Mouse (Mus musculus) effector memory CD4-positive, alpha-beta T cell, adult 5 months (primary cell): Measurements from ENCODE around the gene Inpp5f. TPM values are rescaled to one million over a fixed set of nuclear protein-coding genes. Genes with fewer than 3 reads are reported as not detected.

ENCODE experiments used
- polyA plus RNA-seq: library from polyadenylated mRNA; unstranded; fragments of 100-300 nt; shearing (Covaris generic); gene quantifications from one replicate; pipeline ENCODE4 v1.2.1, GENCODE M21; 2017

Inpp5f gene
- 19.4 TPM for polyA plus RNA-seq

DNA sequence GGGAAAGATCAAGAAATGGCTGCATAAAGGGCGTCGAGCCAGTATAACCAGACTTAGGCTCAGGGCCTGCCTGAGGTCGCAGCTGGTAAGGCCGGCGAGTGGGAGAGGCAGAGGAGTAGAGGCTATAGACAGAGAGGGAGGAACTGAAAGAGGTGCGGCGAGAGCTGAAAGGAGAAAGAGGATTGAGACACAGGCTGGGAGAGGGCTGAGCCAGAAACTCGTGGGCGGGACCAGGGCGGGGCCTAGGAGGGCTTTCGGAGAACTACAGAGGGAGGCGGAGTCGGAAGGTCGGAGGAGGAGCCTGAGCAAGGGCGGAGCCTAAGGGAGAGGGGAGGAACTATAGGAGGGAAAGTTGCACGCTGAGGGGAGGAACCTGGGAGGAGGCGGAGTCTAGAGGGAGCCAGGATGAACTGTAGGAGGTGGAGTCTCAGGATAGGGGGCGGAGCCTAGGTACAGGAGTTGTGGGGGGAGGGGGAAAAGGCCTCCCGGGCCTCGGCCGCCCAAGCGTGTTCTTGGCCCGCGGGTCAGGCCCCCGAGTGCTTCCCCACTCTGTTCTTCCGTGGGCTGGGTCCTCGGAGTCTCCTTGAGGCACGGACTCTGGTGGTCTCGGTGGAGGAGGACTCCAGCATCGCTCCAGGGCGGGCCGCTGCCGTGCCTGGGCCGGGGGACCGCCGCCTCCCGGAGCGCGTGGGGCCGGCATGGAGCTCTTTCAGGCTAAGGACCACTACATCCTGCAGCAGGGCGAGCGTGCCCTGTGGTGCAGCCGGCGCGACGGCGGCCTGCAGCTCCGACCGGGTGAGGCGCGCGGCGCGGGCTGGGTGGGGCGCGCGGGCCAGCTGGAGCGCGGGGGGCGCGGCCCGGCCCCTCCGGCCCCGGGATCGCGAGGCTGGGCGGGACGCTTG is at the start of gene Inpp5f:
Gene Inpp5f (plus strand): TSS at position 432 of the 902 bp plus-strand sequence.

GRCm38 (mm10) chr7:128740334-128740733 is 129.2 kb downstream of the Inpp5f start, which contains the start of gene Mcmbp:
Gene Mcmbp (minus strand): TSS chr7:128740495.

GRCm38 (mm10) chr7:128744684-128745485 is 133.8 kb downstream of the Inpp5f start, which contains the start of gene Sec23ip:
Gene Sec23ip (plus strand): TSS chr7:128744943.

Other genes starting within 250 kb of the Inpp5f start
- gene Rgs10, start 192.6 kb upstream of the Inpp5f start, polyA plus RNA-seq: 156 TPM
- gene Tial1, start 149.6 kb upstream of the Inpp5f start, polyA plus RNA-seq: 43.2 TPM
- 31.0 TPM for gene Bag3, start 87.7 kb upstream of the Inpp5f start, polyA plus RNA-seq
- 112 TPM for gene Mcmbp, start 129.2 kb downstream of the Inpp5f start, polyA plus RNA-seq
- 33.6 TPM for gene Sec23ip, start 133.6 kb downstream of the Inpp5f start, polyA plus RNA-seq